Mouse (Mus musculus): Measurements from ENCODE around the gene Sap18. TPM values are rescaled to one million over a fixed set of nuclear protein-coding genes. Genes with fewer than 3 reads are reported as not detected.

Sap18 gene
- polyA plus RNA-seq, 1 experiment from 2014 or later, result 17.3 TPM

GRCm38 (mm10) chr14:57789759-57790158 is 8.2 kb upstream of the Sap18 start:
- no peak overlapping the region for H3K27ac ChIP-seq
- no peaks in the 10 kb centered on the region for H3K9me3 ChIP-seq (replicated peaks; ENCODE audit: low read length)
- H3K4me2 ChIP-seq (ENCODE audit: low read length), result no peak overlapping the region

GRCm38 (mm10) chr14:57791171-57791570 is 6.8 kb upstream of the Sap18 start:
- H3K27ac ChIP-seq, result no peak overlapping the region
- H3K36me3 ChIP-seq (ENCODE audit: insufficient read depth, low read length), result no peaks in the 10 kb centered on the region
- TF ChIP-seq CTCF (IDR thresholded peaks at IDR 0.05; ENCODE audit: low read depth), result no peak
- H3K4me2 ChIP-seq (ENCODE audit: low read length), result no peak overlapping the region
- H3K4me1 ChIP-seq (replicated peaks; ENCODE audit: insufficient read depth, low read length), result no peaks in the 10 kb centered on the region
- H3K9ac ChIP-seq (ENCODE audit: low read depth, low read length), result no peak overlapping the region
- ATAC-seq (replicated peaks; ENCODE audit: low FRiP score, low read depth), result no peak
- no peak for DNase-seq (ENCODE audit: low spot score)
- 77% methylated on average over 4 of the region's 4 CpGs for WGBS
- no peaks in the 10 kb centered on the region for H3K27me3 ChIP-seq (ENCODE audit: insufficient read depth, low read length)
- no peaks in the 10 kb centered on the region for H3K9me3 ChIP-seq (replicated peaks; ENCODE audit: low read length)
- no peak overlapping the region for H3K4me3 ChIP-seq (replicated peaks; ENCODE audit: low read depth, low read length)

More at GRCm38 (mm10) chr14:57789759-57790158, 8.2 kb upstream of the Sap18 start:
- DNase-seq (ENCODE audit: low spot score) (no peak), ATAC-seq (replicated peaks; ENCODE audit: low FRiP score, low read depth) (no peak)
- H3K4me1 ChIP-seq (replicated peaks; ENCODE audit: insufficient read depth, low read length), result no peaks in the 10 kb centered on the region
- no peaks in the 10 kb centered on the region for H3K27me3 ChIP-seq (ENCODE audit: insufficient read depth, low read length)
- H3K9ac ChIP-seq (ENCODE audit: low read depth, low read length), result no peak overlapping the region
- TF ChIP-seq CTCF (IDR thresholded peaks at IDR 0.05; ENCODE audit: low read depth), result no peak
- 85% methylated on average over 9 of the region's 9 CpGs for WGBS
- no peak overlapping the region for H3K4me3 ChIP-seq (replicated peaks; ENCODE audit: low read depth, low read length)
- no peaks in the 10 kb centered on the region for H3K36me3 ChIP-seq (ENCODE audit: insufficient read depth, low read length)

- Histone ChIP-seq H3K9ac (ENCODE audit: low read depth, low read length) (peak overlapping the region; percentile 35; the same call in 1 of the 2 replicates), H3K4me2 (ENCODE audit: low read length) (peak overlapping the region; percentile 73)
Observed at GRCm38 (mm10) chr14:57797551-57797950, 429 bp upstream of the Sap18 start.

GRCm38 (mm10) chr14:57803731-57804130 is 5.8 kb downstream of the Sap18 start:
- Histone ChIP-seq H3K9ac (ENCODE audit: low read depth, low read length) (no peak overlapping the region), H3K9me3 (replicated peaks; ENCODE audit: low read length) (no peaks in the 10 kb centered on the region), H3K4me3 (replicated peaks; ENCODE audit: low read depth, low read length) (no peak overlapping the region), H3K4me2 (ENCODE audit: low read length) (no peak overlapping the region), H3K27me3 (ENCODE audit: insufficient read depth, low read length) (no peaks in the 10 kb centered on the region), H3K27ac (no peak overlapping the region), H3K36me3 (ENCODE audit: insufficient read depth, low read length) (peaks cover 33% of the 10 kb centered on the region), H3K4me1 (replicated peaks; ENCODE audit: insufficient read depth, low read length) (peaks cover 10% of the 10 kb centered on the region)
- TF ChIP-seq CTCF (IDR thresholded peaks at IDR 0.05; ENCODE audit: low read depth), result no peak
- no peak for ATAC-seq (replicated peaks; ENCODE audit: low FRiP score, low read depth)
- DNase-seq (ENCODE audit: low spot score), result no peak
- WGBS, result 84% methylated on average over 4 of the region's 4 CpGs

More at GRCm38 (mm10) chr14:57797551-57797950, 429 bp upstream of the Sap18 start:
- Histone ChIP-seq H3K4me3 (replicated peaks; ENCODE audit: low read depth, low read length) (peak overlapping the region; percentile 63), H3K9me3 (replicated peaks; ENCODE audit: low read length) (no peaks in the 10 kb centered on the region), H3K27ac (no peak overlapping the region), H3K27me3 (ENCODE audit: insufficient read depth, low read length) (no peaks in the 10 kb centered on the region), H3K4me1 (replicated peaks; ENCODE audit: insufficient read depth, low read length) (peaks cover 10% of the 10 kb centered on the region), H3K36me3 (ENCODE audit: insufficient read depth, low read length) (peaks cover 4% of the 10 kb centered on the region; the same call in 1 of the 2 replicates)
- WGBS, result 12% methylated on average over 7 of the region's 7 CpGs
- TF ChIP-seq CTCF (IDR thresholded peaks at IDR 0.05; ENCODE audit: low read depth), result 0 out of 2 replicates have a peak, but pooled peaks have one; percentile 40
- no peak for DNase-seq (ENCODE audit: low spot score)
- peak; percentile 52 for ATAC-seq (replicated peaks; ENCODE audit: low FRiP score, low read depth)

GRCm38 (mm10) chr14:57808558-57808957 is 10.6 kb downstream of the Sap18 start:
- ATAC-seq (replicated peaks; ENCODE audit: low FRiP score, low read depth) (no peak), DNase-seq (ENCODE audit: low spot score) (peak; percentile 49)
- H3K4me2 ChIP-seq (ENCODE audit: low read length), result no peak overlapping the region
- no peaks in the 10 kb centered on the region for H3K4me1 ChIP-seq (replicated peaks; ENCODE audit: insufficient read depth, low read length)
- no peaks in the 10 kb centered on the region for H3K27me3 ChIP-seq (ENCODE audit: insufficient read depth, low read length)
- H3K36me3 ChIP-seq (ENCODE audit: insufficient read depth, low read length), result peaks cover 23% of the 10 kb centered on the region
- peak; percentile 71 for TF ChIP-seq CTCF (IDR thresholded peaks at IDR 0.05; ENCODE audit: low read depth)
- H3K27ac ChIP-seq, result no peak overlapping the region
- no peaks in the 10 kb centered on the region for H3K9me3 ChIP-seq (replicated peaks; ENCODE audit: low read length)
- WGBS, result 70% methylated on average over 5 of the region's 5 CpGs
- H3K9ac ChIP-seq (ENCODE audit: low read depth, low read length), result no peak overlapping the region
- H3K4me3 ChIP-seq (replicated peaks; ENCODE audit: low read depth, low read length), result no peak overlapping the region

- no peak overlapping the region for H3K9ac ChIP-seq (ENCODE audit: low read depth, low read length)
- WGBS, result 88% methylated on average over 2 of the region's 2 CpGs
- no peaks in the 10 kb centered on the region for H3K4me1 ChIP-seq (replicated peaks; ENCODE audit: insufficient read depth, low read length)
- DNase-seq (ENCODE audit: low spot score) (no peak), ATAC-seq (replicated peaks; ENCODE audit: low FRiP score, low read depth) (no peak)
- peaks cover 10% of the 10 kb centered on the region for H3K36me3 ChIP-seq (ENCODE audit: insufficient read depth, low read length)
- no peak for TF ChIP-seq CTCF (IDR thresholded peaks at IDR 0.05; ENCODE audit: low read depth)
- H3K27ac ChIP-seq, result no peak overlapping the region
- H3K9me3 ChIP-seq (replicated peaks; ENCODE audit: low read length), result no peaks in the 10 kb centered on the region
- H3K4me3 ChIP-seq (replicated peaks; ENCODE audit: low read depth, low read length), result no peak overlapping the region
- no peaks in the 10 kb centered on the region for H3K27me3 ChIP-seq (ENCODE audit: insufficient read depth, low read length)
- no peak overlapping the region for H3K4me2 ChIP-seq (ENCODE audit: low read length)
Observed at GRCm38 (mm10) chr14:57810886-57811285, 12.9 kb downstream of the Sap18 start.

GRCm38 (mm10) chr14:57811844-57812243 is 13.9 kb downstream of the Sap18 start:
- H3K27me3 ChIP-seq (ENCODE audit: insufficient read depth, low read length), result no peaks in the 10 kb centered on the region
- no peak for TF ChIP-seq CTCF (IDR thresholded peaks at IDR 0.05; ENCODE audit: low read depth)
- peaks cover 13% of the 10 kb centered on the region; the same call in 1 of the 2 replicates for H3K36me3 ChIP-seq (ENCODE audit: insufficient read depth, low read length)
- no peak overlapping the region for H3K4me2 ChIP-seq (ENCODE audit: low read length)
- 96% methylated on average over 5 of the region's 5 CpGs for WGBS
- DNase-seq (ENCODE audit: low spot score) (no peak), ATAC-seq (replicated peaks; ENCODE audit: low FRiP score, low read depth) (no peak)
- no peaks in the 10 kb centered on the region for H3K4me1 ChIP-seq (replicated peaks; ENCODE audit: insufficient read depth, low read length)
- no peak overlapping the region for H3K27ac ChIP-seq
- no peaks in the 10 kb centered on the region for H3K9me3 ChIP-seq (replicated peaks; ENCODE audit: low read length)
- no peak overlapping the region for H3K4me3 ChIP-seq (replicated peaks; ENCODE audit: low read depth, low read length)
- no peak overlapping the region for H3K9ac ChIP-seq (ENCODE audit: low read depth, low read length)
